Mouse (Mus musculus): ENCODE measurements around the gene Nr1d2.

GRCm38 (mm10) chr14:18284581-18284980 lies 45.7 kb upstream of the Nr1d2 start:
- no peak for TF ChIP-seq CTCF (IDR thresholded peaks at IDR 0.05; ENCODE audit: borderline replicate concordance, control insufficient read depth, extremely low read depth, insufficient read depth, low read length, poor library complexity)
- no peak for TF ChIP-seq POLR2A (IDR thresholded peaks at IDR 0.05; ENCODE audit: control insufficient read depth, extremely low read depth, insufficient read depth, low read length, poor library complexity)

Measured in thymus, adult 2 months (tissue).